Mouse (Mus musculus) brain, embryonic 14.5 days (tissue): ENCODE measurements at regions not wholly inside any gene's neighbourhood (a gene's known extent, or its start where the extent isn't known, plus 50 kb on each side); places are given as distances from the start of the nearest gene placed in this dataset.

ENCODE experiments used
- CTCF ChIP-seq: fragments of 200-500 bp; IDR thresholded peaks from 2 replicates; pipeline ENCODE4 v1.5.1; 2012; ENCODE audit warnings: inconsistent platforms, mild to moderate bottlenecking, moderate library complexity, borderline replicate concordance; ENCODE audit not compliant: insufficient read depth, insufficient read length; ENCODE audit errors: extremely low read depth
- POLR2A ChIP-seq: fragments of 200-500 bp; IDR thresholded peaks from 2 replicates; pipeline ENCODE4 v1.6.1; 2012; ENCODE audit warnings: mild to moderate bottlenecking, inconsistent platforms, borderline replicate concordance; ENCODE audit not compliant: poor library complexity, insufficient read depth, insufficient read length, severe bottlenecking; ENCODE audit errors: extremely low read depth

DNA sequence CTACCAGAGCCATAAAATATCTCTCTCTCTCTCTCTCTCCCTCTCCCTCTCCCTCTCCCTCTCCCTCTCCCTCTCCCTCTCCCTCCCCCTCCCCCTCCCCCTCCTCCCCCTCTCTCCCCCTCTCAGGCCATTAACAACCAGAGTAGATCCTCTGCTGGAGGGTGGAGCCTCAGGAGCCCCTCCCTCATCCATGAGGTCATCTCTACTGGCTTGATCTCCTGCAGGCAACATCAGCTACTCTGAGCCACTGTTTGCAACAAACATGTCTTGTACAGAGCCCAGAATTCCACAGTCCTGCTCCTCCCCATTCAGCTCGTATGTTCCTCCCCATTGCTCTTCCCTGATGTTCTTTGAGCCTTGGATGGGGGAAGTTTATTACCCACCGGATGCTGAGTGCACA is 270.3 kb upstream of the Tmem132c start:
- TF ChIP-seq POLR2A (no peak), CTCF (no peak)
